Mouse (Mus musculus) small intestine, adult 2 months (tissue): ENCODE measurements around the gene Mus81.

Source experiments
- CTCF ChIP-seq: fragments of 200-500 bp; IDR thresholded peaks from 2 replicates; pipeline ENCODE4 v1.5.1; 2012; ENCODE audit warnings: low read depth, mild to moderate bottlenecking, control low read depth, inconsistent platforms, low read length, moderate library complexity, mixed read lengths; ENCODE audit not compliant: insufficient replicate concordance, insufficient read length; ENCODE audit errors: extremely low read depth
- POLR2A ChIP-seq: fragments of 200-500 bp; IDR thresholded peaks from 2 replicates; pipeline ENCODE4 v1.6.1; 2012; ENCODE audit warnings: low read depth, mild to moderate bottlenecking, control low read depth, inconsistent platforms, low read length, moderate library complexity

DNA sequence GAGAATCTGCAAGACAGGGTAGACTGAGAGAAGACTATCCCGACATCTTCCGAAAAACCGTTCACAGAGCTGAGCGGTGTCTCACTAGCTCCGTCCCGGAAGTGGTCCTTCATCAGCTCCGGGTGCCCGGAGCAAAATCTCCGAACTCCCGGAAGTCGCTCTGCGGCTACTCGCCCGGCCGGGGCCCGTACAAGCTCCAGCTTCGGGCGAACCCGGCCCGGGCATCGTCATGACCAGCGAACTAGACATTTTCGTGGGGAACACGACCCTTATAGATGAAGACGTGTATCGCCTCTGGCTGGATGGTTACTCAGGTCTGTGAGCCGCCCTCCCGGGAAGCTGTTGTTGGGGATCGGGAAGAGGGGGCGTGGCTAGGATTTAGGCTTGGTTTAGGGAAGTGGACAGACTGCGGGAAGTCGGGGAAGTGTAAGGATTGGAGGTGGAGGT, 27.7 kb downstream of the Mus81 start, which contains the start of gene Fibp:
- TF ChIP-seq CTCF, result no peak
- peak; percentile 79; the same call in 1 of the 2 replicates for TF ChIP-seq POLR2A
